Mouse (Mus musculus) liver, postnatal 0 days (tissue): Measurements from ENCODE around the gene Clybl.

ENCODE experiments used
- CTCF ChIP-seq: sonication (generic); IDR thresholded peaks from 2 replicates; pipeline ENCODE4 v1.5.1; 2016; ENCODE audit warnings: antibody characterized with exemption, low read depth
- EP300 ChIP-seq: IDR thresholded peaks from 2 replicates; pipeline ENCODE4 v1.6.1; 2016; ENCODE audit warnings: antibody characterized with exemption, low read depth, mild to moderate bottlenecking

- TF ChIP-seq CTCF (no peak), EP300 (no peak)
Observed at GRCm38 (mm10) chr14:122145374-122145773, 36.1 kb upstream of the Clybl start.
